Mouse (Mus musculus): ENCODE results near the gene Map3k21.
A peak's percentile ranks its signal among the peaks of the same experiment; 100 is the strongest.

The Map3k21 gene

DNA sequence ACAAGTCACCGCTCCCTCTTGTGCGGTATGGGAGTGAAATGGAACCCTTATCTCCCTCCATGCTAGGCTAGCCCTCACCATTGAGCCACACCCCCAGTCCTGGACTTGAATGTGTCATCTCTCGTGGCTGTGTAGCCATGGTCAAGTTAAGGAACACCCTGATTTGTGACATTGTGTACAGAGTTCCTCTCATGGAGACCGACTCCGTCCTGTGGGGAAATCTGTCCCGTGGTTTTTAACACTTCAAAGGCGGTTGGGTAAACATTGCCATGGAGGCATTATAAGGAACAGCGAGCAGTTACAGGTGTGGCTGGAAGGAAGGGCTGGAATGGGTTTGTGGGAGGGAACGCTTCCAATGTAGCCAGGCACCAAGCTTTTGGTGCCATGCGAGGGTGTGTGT lies 6.8 kb downstream of the Map3k21 start:
- no peak for DNase-seq

GRCm38 (mm10) chr8:125918719-125919118 lies 8.5 kb downstream of the Map3k21 start:
- no peak for DNase-seq

DNA sequence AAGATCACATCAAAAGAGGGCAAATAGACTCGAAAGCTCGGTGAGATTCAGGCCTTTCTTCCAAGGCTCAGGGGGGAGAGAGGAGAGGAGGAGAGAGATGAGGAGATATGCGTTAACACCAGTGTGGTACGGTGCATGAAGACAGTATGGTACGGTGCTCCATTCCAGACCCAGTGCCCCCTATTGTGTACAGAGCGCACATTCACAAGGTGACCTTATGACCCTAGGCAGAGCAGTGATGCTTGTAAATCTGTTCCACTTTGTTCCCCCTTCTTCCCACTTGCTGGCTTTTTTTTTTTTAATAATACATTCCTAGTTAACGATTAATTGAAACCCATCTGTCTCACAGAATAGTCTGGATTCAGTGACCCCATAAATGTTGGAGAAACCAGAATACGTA lies 9.3 kb downstream of the Map3k21 start:
- no peak for DNase-seq

- DNase-seq: no peak
Measured at GRCm38 (mm10) chr8:125920281-125920680, 10.0 kb downstream of the Map3k21 start.

GRCm38 (mm10) chr8:125920761-125921160 lies 10.5 kb downstream of the Map3k21 start:
- peak; percentile 36 to 71 for DNase-seq

DNA sequence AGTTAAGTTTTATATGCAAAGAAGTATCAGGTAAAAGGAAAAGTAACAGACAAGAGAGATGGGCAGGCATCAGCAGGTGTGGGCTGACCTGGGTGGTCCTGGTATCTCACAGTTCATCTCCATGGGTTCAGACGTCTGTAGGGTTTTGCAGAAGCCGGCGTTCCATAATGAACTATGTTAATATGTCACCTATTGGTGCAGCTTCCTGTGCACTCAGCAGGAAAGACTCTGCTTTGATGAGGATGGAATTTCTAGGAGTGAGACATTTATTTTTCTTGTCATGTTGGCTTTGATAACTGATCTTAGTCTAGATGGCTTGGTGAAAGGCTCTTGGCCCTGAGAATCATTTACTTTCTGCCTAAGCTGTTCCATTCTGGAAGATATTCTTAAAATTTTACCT lies 12.1 kb downstream of the Map3k21 start:
- no peak for DNase-seq

GRCm38 (mm10) chr8:125926636-125927035 lies 16.4 kb downstream of the Map3k21 start:
- no peak for DNase-seq

GRCm38 (mm10) chr8:125930276-125931046 lies 20.2 kb downstream of the Map3k21 start:
- DNase-seq: peak; percentile 67 to 88

GRCm38 (mm10) chr8:125931822-125932221 lies 21.6 kb downstream of the Map3k21 start:
- DNase-seq: no peak

- peak; percentile 68 to 81 for DNase-seq
Measured at GRCm38 (mm10) chr8:125935649-125936048, 25.4 kb downstream of the Map3k21 start.

DNA sequence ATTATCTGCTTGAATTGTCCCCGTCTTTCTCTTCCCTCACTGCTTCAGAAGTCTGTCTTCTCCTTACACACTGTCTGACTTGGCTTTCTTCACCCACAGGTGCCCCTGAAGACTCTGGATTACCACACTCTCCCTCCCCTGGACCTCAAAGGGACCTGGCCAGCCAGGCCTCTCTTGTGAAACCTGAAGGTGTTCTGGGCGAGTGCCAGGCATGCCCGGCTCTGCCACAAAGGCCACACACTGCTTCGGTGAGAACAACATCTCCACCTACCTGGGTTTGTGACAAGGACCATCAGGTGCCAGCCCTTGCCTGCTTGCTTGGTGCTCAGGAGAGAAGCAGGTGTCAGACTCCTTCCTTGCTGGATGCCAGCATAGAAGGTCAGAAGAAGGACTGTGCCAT lies 34.3 kb downstream of the Map3k21 start:
- no peak for DNase-seq

GRCm38 (mm10) chr8:125948696-125949308 lies 38.6 kb downstream of the Map3k21 start:
- peak in 1 of 2 experiments; percentile 13 for DNase-seq

GRCm38 (mm10) chr8:125950007-125950940 lies 40.0 kb downstream of the Map3k21 start:
- DNase-seq: peak; percentile 86 to 90

DNA sequence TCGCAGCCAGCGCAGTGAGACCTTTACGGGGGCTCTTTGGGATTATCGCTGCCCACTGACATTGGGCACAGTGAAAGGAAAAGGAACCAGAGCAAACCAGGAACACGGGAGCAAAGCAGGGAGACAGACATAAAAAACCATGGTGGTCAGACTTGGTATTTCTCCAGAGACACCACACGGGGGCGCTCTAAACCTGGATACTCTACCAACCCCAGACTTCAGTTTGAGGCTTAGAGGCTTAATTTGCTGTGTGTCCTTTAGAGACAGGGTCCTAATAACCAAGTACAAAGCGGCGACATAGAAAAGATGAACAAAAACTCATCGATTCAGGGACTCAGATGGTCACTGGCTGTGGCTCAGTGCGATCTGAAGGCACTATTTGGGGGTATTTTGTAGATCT lies 45.4 kb downstream of the Map3k21 start:
- DNase-seq: peak; percentile 47 to 49

- DNase-seq: no peak
Measured at GRCm38 (mm10) chr8:125956796-125957195, 46.5 kb downstream of the Map3k21 start.

GRCm38 (mm10) chr8:125957226-125957993 lies 47.2 kb downstream of the Map3k21 start:
- DNase-seq: no peak

DNA sequence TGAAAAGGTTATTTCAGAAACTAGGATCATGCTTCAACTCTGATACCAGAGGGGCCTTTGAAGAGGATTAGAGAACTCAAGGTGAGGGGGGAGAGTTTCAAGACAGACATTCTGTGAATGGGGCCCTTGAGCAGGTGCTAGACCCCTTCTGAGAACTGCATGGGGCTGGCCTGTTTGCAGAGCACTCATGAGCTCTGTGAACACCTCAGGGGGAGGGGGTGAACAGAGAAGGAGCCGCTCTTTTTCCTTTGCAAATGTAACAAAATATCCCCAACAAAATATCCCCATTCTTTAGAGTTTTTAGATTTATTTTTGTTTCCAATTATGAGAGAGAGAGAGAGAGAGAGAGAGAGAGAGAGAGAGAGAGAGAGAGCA lies 47.7 kb downstream of the Map3k21 start:
- no peak for DNase-seq

GRCm38 (mm10) chr8:125959363-125959771 lies 49.1 kb downstream of the Map3k21 start:
- no peak for DNase-seq

GRCm38 (mm10) chr8:125960037-125960436 lies 49.8 kb downstream of the Map3k21 start:
- DNase-seq: no peak

DNA sequence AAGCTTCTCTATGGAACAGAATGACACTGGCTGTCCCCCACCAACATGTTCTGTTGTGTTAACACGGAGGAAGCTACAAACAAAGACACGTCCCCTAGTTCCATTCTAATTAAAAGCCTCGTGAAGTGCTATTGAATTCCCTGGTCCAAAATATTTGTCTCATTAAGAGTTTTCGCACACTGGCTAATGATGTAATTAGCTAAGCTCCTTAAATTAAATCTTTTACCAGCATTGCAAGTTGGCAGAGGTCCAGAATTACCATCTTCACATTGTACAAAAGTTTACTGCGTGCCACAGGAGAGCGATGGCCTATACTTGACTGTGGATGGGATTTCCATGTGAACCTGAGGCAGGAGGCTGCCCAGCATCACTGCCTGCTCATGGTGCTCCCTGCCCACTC lies 51.5 kb downstream of the Map3k21 start:
- no peak for DNase-seq

- no peak for DNase-seq
Measured at GRCm38 (mm10) chr8:125963807-125964211, 53.6 kb downstream of the Map3k21 start.

DNA sequence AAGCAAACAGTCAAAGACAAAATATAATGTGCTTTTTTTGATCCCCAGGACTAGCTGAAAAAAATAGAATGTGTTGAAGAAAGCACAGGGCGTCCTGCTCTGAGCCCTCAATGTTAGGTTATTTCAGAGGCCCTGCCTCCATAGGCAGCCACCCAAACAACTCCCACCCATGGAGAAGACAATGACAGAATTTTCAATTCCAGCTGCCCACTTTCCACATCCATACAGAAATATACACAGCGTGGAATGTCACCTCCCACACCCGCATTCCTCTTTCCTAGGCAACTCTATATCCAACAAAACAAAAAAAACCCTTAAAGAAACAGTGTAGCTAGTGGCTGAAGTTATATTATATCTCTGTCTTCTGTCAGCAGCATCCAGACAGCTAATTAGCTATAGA lies 61.1 kb downstream of the Map3k21 start:
- DNase-seq: no peak

DNA sequence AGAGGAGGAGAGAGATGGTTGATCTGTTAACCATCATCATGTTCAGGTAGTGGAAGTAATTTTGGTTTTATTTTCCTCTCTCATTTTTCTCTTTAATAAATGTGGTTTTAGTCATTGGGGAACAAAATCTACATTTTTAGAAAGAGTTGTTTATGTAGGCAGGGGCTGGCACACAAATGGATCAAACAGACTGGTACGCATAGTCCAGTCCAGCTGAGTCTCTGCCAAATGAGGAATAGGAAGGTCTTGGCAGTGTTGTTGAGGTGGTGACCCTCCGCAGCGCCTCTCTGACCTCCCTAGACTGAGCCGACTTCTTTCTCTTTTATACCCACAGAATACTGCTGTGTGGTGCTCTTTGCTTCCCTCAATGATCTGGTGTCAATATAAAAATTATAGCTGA lies 65.7 kb downstream of the Map3k21 start:
- DNase-seq: no peak
